Mouse (Mus musculus) embryonic fibroblast, embryonic 13.5 days (primary cell): Measurements from ENCODE around the gene Stx5a.

Source experiments
- CTCF ChIP-seq: IDR thresholded peaks from 2 replicates; pipeline ENCODE4 v1.5.1; 2011; ENCODE audit warnings: mild to moderate bottlenecking, control low read depth, low read length, moderate library complexity, borderline replicate concordance; ENCODE audit not compliant: insufficient read depth
- POLR2A ChIP-seq: IDR thresholded peaks from 2 replicates; pipeline ENCODE4 v1.6.1; 2011; ENCODE audit warnings: low read depth, mild to moderate bottlenecking, control low read depth, low read length, moderate library complexity

DNA sequence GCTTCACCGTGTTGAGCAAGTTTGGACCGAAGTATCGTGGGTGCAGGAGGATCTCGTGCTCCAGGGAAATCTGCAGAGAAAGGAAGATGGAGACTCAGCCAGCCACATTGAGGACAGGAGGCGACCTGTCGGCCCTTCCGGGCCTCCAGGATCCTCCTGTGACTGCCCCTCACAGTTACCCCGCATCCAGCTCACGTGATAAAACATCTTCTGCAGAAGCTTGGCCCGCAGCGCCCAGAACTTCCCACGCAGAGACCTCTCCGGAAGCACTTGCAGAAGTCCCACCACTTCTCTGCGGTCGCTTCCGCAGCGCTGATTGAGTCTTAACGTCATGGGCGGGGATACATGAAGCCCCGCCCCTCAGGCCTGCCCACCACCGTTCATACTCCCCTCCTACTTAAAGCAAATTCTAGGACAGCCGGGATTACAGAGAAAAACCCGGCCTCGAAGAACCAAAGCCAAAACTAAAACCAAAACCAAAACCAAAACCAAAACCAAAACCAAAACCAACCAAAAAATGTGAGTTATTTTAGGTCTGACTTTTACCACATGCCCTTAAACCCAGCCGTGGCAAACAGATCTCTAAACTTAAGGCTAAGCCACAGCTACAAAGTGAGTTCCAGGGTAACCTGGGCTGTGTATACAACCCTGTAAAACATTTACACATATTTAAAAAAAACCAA lies 57.2 kb downstream of the Stx5a start, which contains the start of gene Polr2g:
- TF ChIP-seq POLR2A (peak; percentile 86), CTCF (no peak)
